Mouse (Mus musculus) heart, embryonic 14.5 days (tissue): ENCODE results near the gene Scnm1. TPM values are rescaled to one million over a fixed set of nuclear protein-coding genes. Genes with fewer than 3 reads are reported as not detected.
"Not testable (repeated sequence)": the region's sequence is repeated elsewhere in the genome, so short reads cannot be mapped to it uniquely, and the experiment has no call there.

ENCODE experiments used
- ATAC-seq: fragments of 200-750 bp; cut with Nextera tagmentation; 2 replicates; pipeline ENCODE4 v1.8.0; 2017; ENCODE audit warnings: low read depth, moderate TSS enrichment; ENCODE audit not compliant: insufficient number of reproducible peaks, insufficient read depth, low FRiP score
- H3K27ac ChIP-seq, 2 experiments: fragments of 200-500 bp in 1 of 2; fragments of 300-500 bp in 1 of 2; sonication (generic) in 1 of 2; replicated peaks in 1 of 2; 2 replicates each; pipeline ENCODE4 v1.5.1; 2012 to 2014; ENCODE audit warnings: low read depth in 2 of 2, low read length in 2 of 2, control low read depth in 1 of 2, mild to moderate bottlenecking in 1 of 2, mixed read lengths in 1 of 2; ENCODE audit not compliant: control insufficient read depth in 1 of 2, insufficient read depth in 1 of 2
- H3K27me3 ChIP-seq: fragments of 300-500 bp; sonication (generic); 2 replicates; pipeline ENCODE4 v1.6.1; 2014; ENCODE audit warnings: mild to moderate bottlenecking, low read length, control low read depth; ENCODE audit not compliant: control insufficient read depth, insufficient read depth
- H3K36me3 ChIP-seq: fragments of 300-500 bp; sonication (generic); 2 replicates; pipeline ENCODE4 v1.6.1; 2014; ENCODE audit warnings: mild to moderate bottlenecking, control low read depth, low read length, mixed read lengths; ENCODE audit not compliant: control insufficient read depth, insufficient read depth
- H3K4me1 ChIP-seq, 2 experiments: fragments of 200-500 bp in 1 of 2; fragments of 300-500 bp in 1 of 2; sonication (generic) in 1 of 2; 2 replicates each; pipeline ENCODE4 v1.6.1; 2012 to 2014; ENCODE audit warnings: low read length in 2 of 2, control low read depth in 1 of 2, mixed read lengths in 1 of 2; ENCODE audit not compliant: control insufficient read depth in 2 of 2, insufficient read depth in 2 of 2
- H3K4me2 ChIP-seq: fragments of 300-500 bp; sonication (generic); 2 replicates; pipeline ENCODE4 v1.6.1; 2014; ENCODE audit warnings: mild to moderate bottlenecking, low read length
- H3K4me3 ChIP-seq, 2 experiments: fragments of 200-500 bp in 1 of 2; fragments of 300-500 bp in 1 of 2; sonication (generic) in 1 of 2; 2 replicates each; pipeline ENCODE4 v1.5.1; 2012 to 2014; ENCODE audit warnings: low read length in 2 of 2, mild to moderate bottlenecking in 2 of 2, control low read depth in 1 of 2, low read depth in 1 of 2, moderate library complexity in 1 of 2; ENCODE audit not compliant: control insufficient read depth in 1 of 2, insufficient read depth in 1 of 2
- H3K9ac ChIP-seq: fragments of 300-500 bp; sonication (generic); 2 replicates; pipeline ENCODE4 v1.6.1; 2014; ENCODE audit warnings: mild to moderate bottlenecking, low read length
- H3K9me3 ChIP-seq: fragments of 300-500 bp; sonication (generic); 2 replicates; pipeline ENCODE4 v1.6.1; 2016; ENCODE audit warnings: low read length, control low read depth; ENCODE audit not compliant: control insufficient read depth
- WGBS: fragments of 180-500 bp; shearing (Covaris S2); extraction: QIAGEN DNeasy Blood & Tissue Kit; methylation state at CpG from one replicate; pipeline ENCODE4 v1.1.7; 2014; 5-methylcytosine and 5-hydroxymethylcytosine counted together
- polyA plus RNA-seq: library from polyadenylated mRNA; unstranded; fragments of >200 nt; fragmentation: Nextera tagmentation; extraction: Ambion mirVana; gene quantifications from 2 replicates; pipeline ENCODE4 v1.2.1, GENCODE M21; 2014

Gene Scnm1
- polyA plus RNA-seq, 1 experiment from 2014 or later, result 58.7 TPM

DNA sequence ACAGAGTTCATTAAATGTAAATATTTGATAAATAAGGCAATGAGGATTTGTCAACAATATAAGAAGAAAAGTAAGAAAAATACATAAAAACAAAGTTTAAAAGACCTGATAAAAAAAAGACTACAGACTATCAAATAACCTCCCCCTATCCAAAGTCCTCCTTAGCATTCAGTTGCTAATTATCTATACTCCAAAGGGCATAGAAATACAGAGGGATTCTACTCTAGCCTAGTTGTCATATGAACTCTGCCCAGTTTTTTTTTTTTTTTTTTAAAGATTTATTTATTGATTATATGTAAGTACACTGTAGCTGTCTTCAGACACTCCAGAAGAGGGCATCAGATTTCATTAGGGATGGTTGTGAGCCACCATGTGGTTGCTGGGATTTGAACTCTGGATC is 26.5 kb downstream of the Scnm1 start:
- H3K4me1 ChIP-seq, result peaks cover 2 to 13% of the 10 kb centered on the region in 2 experiments
- peak overlapping the region; percentile 96 for H3K9ac ChIP-seq
- not testable (repeated sequence) for ATAC-seq

DNA sequence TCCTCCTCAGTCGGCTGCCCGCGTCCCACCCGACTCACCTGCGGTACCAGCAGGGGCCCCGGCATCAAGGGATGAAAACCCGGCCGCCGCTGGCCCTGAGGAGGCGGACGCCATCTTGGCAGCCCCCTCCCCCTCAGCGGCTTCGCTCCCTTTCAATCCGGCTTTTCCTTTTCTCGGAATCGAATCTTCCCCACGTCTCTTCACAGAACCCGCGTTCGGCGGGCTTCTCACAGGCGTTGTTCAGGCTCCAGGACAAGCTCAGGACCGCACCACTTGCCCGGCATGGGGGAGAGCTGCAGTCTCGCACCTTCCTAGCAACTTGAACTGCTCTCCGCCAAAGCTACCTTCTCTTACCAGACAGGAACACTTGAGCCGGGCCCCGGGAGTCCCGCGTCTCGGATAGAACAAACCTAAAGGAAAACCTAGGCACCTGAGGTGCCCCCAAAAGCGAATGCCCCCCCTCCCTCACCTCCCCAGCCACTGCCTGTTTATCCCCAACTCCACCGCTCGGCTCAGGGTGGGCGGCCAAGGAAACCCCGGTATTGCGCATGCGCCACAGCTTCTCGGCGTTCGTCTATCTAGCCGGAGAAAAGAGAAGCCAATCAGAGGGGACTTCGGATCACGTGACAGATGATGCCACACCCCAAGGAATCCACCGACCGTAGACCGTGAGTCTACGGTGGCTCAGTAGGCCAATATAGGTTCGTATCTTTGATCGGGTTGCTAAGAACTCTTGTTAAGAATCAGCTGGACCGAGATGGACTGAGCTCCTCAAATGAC is 27.3 kb downstream of the Scnm1 start, which contains the start of gene Pip5k1a:
Gene Pip5k1a (minus strand): TSS at position 593 of the 780 bp plus-strand sequence.
- H3K27me3 ChIP-seq, result no peaks in the 10 kb centered on the region
- H3K27ac ChIP-seq, result peak within 1 kb of the TSS; percentile 72 to 88
- peak within 1 kb of the TSS; percentile 96 for H3K9ac ChIP-seq
- H3K36me3 ChIP-seq, result peaks cover 4% of the 10 kb centered on the region; the same call in 1 of the 2 replicates
- H3K4me3 ChIP-seq, result peak within 1 kb of the TSS; percentile 83 to 94
- peaks cover 2 to 13% of the 10 kb centered on the region in 2 experiments; a peak in 3 of 4 replicates for H3K4me1 ChIP-seq
- ATAC-seq, result peak; percentile 89
- no peaks in the 10 kb centered on the region for H3K9me3 ChIP-seq
- peak within 1 kb of the TSS; percentile 87 for H3K4me2 ChIP-seq
- under 1% methylated on average over 51 of the region's 51 CpGs for WGBS

More for the DNA sequence above, 26.5 kb downstream of the Scnm1 start:
- H3K4me2 ChIP-seq, result peak overlapping the region; percentile 65
- H3K9me3 ChIP-seq, H3K36me3 ChIP-seq, H3K27me3 ChIP-seq: not testable (repeated sequence)
- H3K27ac ChIP-seq, result 0 out of 4 replicates have a peak overlapping the region, but pooled peaks of 1 of the 2 experiments have one; percentile 10
- peak overlapping the region in 1 of 2 experiments; percentile 94; a peak in 2 of 4 replicates for H3K4me3 ChIP-seq

GRCm38 (mm10) chr3:95105586-95106337 is 28.0 kb downstream of the Scnm1 start:
- Histone ChIP-seq H3K4me2 (peak overlapping the region; percentile 87), H3K9me3 (no peaks in the 10 kb centered on the region), H3K36me3 (peaks cover 7% of the 10 kb centered on the region; the same call in 1 of the 2 replicates), H3K27me3 (no peaks in the 10 kb centered on the region), H3K27ac (peak overlapping the region; percentile 73 to 88), H3K9ac (peak overlapping the region; percentile 96), H3K4me3 (peak overlapping the region; percentile 83 to 94), H3K4me1 (peaks cover 2 to 13% of the 10 kb centered on the region in 2 experiments; a peak in 3 of 4 replicates)
- no peak; the same call in 1 of the 2 replicates for ATAC-seq
- 0% methylated on average over 16 of the region's 16 CpGs for WGBS

GRCm38 (mm10) chr3:95105121-95105520 is 28.7 kb downstream of the Scnm1 start:
- peak overlapping the region; percentile 73 to 79 for H3K27ac ChIP-seq
- peak overlapping the region; percentile 96 for H3K9ac ChIP-seq
- WGBS, result 36% methylated on average over 4 of the region's 4 CpGs
- peaks cover 8% of the 10 kb centered on the region; the same call in 1 of the 2 replicates for H3K36me3 ChIP-seq
- H3K4me1 ChIP-seq, result peaks cover 0 to 13% of the 10 kb centered on the region in 2 experiments; a peak in 2 of 4 replicates
- no peaks in the 10 kb centered on the region for H3K9me3 ChIP-seq
- ATAC-seq, result no peak
- peak overlapping the region; percentile 40 to 94; a peak in 3 of 4 replicates for H3K4me3 ChIP-seq
- no peaks in the 10 kb centered on the region for H3K27me3 ChIP-seq
- peak overlapping the region; percentile 87 for H3K4me2 ChIP-seq

GRCm38 (mm10) chr3:95100854-95101253 is 33.0 kb downstream of the Scnm1 start:
- no peak for ATAC-seq
- H3K4me2 ChIP-seq, result no peak overlapping the region
- H3K9ac ChIP-seq, result no peak overlapping the region
- H3K4me1 ChIP-seq, result peaks cover 0 to 16% of the 10 kb centered on the region in 2 experiments; a peak in 1 of 4 replicates
- H3K27ac ChIP-seq, result no peak overlapping the region
- no peak overlapping the region for H3K4me3 ChIP-seq
- peaks cover 25% of the 10 kb centered on the region for H3K36me3 ChIP-seq
- WGBS, result 26% methylated on average over 2 of the region's 2 CpGs
- H3K9me3 ChIP-seq, result no peaks in the 10 kb centered on the region
- no peaks in the 10 kb centered on the region for H3K27me3 ChIP-seq

DNA sequence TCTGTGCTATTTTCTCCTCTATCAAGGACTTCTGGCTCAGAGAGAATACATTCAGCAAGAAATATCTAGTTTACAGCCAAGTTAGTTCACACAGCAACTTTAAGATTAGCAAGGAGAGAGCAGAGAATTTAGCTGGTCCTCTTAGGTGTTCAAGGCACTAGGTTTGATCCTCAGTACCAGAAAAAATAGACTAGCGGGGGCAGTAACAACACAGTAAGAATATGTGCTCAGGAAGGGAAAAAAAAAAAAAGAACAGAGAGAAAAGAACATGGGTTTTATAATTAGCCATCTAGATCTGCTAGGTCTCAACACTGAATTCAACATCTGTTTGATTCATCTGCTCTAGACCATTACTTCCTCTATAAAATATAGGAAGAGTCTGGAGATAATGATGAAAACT is 45.7 kb downstream of the Scnm1 start:
- no peak for ATAC-seq
- Histone ChIP-seq H3K27ac (no peak overlapping the region), H3K9me3 (no peaks in the 10 kb centered on the region), H3K27me3 (no peaks in the 10 kb centered on the region), H3K4me1 (no peaks in the 10 kb centered on the region), H3K36me3 (peaks cover 13% of the 10 kb centered on the region; the same call in 1 of the 2 replicates), H3K4me3 (no peak overlapping the region), H3K9ac (no peak overlapping the region), H3K4me2 (no peak overlapping the region)
- 93% methylated on average over 1 of the region's 1 CpGs for WGBS
